Mouse (Mus musculus) T-helper 17 cell (primary cell): ENCODE measurements around the gene Gfpt1.
"Not testable (repeated sequence)": the region's sequence is repeated elsewhere in the genome, so short reads cannot be mapped to it uniquely, and the experiment has no call there.

Source experiments
- in situ Hi-C, 2 experiments: fragments of 300-600 bp; cut with MboI, MseI; formaldehyde crosslinking; loops; 1 replicate in 1 of 2; 2 replicates in 1 of 2; pipeline ENCODE4 v1.15.1; 2025; ENCODE audit warnings: high pct_unique_total_duplicates in 2 of 2

Gfpt1 gene

DNA sequence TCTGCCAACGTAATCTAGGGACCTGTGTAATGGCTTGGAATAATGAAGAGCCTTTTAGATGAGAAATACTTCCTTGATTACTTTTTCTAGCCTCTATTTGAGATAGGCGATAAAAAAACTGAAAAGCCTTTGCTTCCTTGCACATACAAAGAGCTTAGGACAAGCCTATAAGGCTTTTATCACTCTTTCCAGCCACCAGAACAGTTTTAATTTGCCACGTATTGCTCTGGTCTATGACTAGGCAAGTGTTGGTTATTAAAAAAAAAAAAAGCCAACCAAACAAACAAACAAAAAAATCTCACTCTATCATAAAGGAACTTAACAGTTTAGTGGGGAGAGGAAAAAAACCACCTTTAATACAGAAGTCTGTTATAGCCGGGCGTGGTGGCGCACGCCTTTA is 1.2 kb upstream of the Gfpt1 start:
- in situ Hi-C loops, result no loop called here

DNA sequence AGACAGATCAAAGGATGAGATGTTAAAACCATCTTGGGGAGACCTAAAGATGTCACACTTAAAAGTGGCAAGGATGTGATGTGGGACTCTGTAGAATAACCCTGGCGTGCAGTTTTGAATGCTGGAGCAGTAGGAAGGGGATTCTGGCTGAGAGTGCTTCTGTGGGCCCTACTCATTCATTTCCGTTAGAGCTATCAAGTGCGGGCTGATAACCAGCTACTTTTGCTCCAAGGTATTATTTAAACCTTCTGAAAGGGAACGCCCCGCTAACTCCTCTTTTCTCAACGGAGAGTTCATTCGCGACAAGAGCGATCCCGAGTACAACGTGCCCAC is 676 bp upstream of the Gfpt1 start:
- in situ Hi-C loops, result no loop called here

DNA sequence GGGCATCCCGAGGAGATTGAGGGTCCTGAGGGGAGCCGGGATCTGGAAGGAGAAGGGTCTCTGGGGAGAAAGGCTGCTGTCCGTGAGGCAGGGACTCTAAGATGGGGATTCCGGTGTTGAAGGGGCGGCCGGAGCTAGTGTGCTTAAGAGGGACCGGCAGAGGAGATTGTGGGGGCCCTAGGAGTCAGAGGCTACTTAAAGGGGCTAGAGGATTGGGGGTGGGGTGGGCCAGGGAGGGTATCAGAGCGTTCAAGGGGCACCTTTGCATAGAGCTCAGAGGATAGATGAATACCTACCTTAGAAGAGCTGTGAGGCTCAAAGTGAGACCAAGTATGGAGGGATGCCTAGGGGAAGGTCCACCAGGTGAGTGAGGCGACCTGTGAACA is 478 bp downstream of the Gfpt1 start:
- in situ Hi-C loops, result no loop called here

DNA sequence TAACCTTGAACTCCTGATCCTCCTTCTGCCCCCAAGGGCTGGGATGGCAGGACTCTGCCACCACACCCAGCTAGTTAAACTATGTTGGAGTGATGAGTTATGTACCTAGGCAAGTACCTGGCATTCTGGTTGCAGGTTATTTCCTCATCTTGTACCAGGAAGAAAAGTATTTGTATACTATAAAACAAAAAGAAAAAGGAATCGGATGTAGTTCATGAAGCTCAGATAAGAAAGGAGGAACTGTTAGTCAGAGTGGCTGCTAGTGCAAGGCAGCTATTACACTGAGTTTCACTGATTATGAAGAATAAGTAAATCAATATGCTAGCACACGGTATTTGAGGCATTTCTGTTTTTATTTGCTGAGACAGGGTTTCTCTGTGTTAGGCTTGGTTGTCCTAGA is 2.2 kb downstream of the Gfpt1 start:
- in situ Hi-C loops, result no loop called here

- in situ Hi-C loops, result no loop called here
These were observed 2.9 kb downstream of the Gfpt1 start for GRCm38 (mm10) chr6:87045507-87045906.

DNA sequence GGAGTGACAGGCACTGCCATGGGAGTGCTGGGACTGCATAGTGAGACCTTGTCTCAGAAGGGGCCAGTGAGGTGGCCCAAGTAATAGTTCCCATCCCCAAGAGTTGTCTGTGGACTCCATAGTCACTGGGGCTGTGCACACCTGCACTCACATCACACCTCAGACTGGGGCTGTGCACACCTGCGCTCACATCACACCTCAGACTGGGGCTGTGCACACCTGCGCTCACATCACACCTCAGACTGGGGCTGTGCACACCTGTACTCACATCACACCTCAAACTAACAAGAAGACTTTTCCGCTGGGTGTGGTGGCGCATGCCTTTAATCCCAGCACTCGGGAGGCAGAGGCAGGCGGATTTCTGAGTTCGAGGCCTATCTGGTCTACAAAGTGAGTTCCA is 6.1 kb downstream of the Gfpt1 start:
- in situ Hi-C loops, result not testable (repeated sequence)

- in situ Hi-C loops, result no loop called here
These were observed 9.3 kb downstream of the Gfpt1 start for GRCm38 (mm10) chr6:87051886-87052425.

DNA sequence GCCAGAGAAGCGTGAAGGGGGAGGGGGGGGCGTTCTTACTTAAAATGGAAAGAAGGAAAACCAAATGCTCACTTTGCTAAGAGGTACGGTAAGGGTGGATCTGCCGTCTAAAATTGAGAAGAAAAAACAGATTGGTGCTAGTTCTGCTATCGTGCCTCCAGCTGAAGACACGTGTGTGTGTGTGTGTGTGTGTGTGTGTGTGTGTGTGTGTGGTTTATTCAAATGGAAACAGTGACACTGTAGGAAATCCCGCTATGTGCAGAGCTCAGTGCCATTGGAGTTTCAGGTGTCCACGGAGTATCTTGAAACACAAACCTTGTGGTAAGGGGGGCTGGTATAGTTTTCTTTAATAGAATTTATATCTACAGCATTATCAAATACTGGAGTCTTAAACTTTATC is 11.5 kb downstream of the Gfpt1 start:
- in situ Hi-C loops, result no loop called here

- in situ Hi-C loops, result no loop called here
These were observed 17.1 kb downstream of the Gfpt1 start for GRCm38 (mm10) chr6:87059754-87060153.

GRCm38 (mm10) chr6:87063586-87063985 is 20.9 kb downstream of the Gfpt1 start:
- in situ Hi-C loops, result no loop called here

GRCm38 (mm10) chr6:87068209-87068608 is 25.6 kb downstream of the Gfpt1 start:
- in situ Hi-C loops, result no loop called here

DNA sequence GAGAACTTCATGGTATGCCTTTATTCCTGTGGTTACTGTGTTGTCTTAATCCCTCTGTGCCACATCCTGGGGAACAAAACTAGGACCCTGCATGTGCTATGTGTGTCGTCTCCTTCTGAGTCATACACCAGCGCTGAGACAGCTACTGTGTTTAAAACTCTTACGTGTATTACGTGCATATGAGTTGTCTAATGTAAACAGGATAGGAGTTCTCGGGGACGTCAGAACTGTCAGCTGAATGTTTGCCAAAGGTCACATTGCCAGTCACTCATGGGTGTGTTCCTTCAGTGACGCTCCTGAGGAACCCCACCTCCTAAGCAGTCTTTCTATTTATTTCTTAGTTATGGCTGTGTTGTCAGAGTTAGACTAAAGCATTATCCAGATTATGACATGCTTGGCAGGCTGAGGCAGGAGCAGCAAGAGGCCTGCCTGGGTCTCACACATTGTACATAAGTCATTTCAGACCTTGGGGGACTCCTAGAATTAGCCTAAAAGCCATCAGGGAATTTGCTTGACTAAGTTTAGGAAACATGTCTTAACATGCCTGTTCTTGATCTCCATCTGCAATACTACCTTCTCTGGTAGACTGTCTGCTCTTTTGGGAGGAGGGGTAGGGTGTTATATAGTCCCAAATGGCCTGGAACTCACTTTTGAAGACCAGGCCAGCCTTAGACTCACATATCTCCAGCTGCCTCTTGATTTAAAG is 26.7 kb downstream of the Gfpt1 start:
- in situ Hi-C loops, result no loop called here

GRCm38 (mm10) chr6:87070641-87071040 is 28.0 kb downstream of the Gfpt1 start:
- in situ Hi-C loops, result no loop called here

DNA sequence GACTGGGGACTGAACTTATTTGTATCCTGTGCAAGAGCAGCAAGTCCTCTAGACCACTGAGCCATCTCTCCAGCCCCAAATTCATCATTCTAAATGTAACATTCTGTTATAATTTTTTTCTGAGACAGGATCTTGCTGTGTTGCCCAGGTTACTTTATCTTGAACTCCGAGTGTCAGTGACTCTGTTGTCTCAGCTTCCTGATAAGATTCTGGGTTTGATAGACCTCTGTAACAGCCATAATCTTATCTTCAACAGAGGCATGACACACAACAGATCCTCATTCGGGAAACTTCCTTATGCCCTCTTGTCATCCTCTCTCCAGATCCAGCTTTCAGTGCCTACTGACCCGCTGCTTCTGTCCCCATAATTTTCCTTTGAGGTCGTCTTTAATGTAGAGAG is 30.1 kb downstream of the Gfpt1 start:
- in situ Hi-C loops, result no loop called here

GRCm38 (mm10) chr6:87075092-87075685 is 32.5 kb downstream of the Gfpt1 start:
- in situ Hi-C loops, result no loop called here

DNA sequence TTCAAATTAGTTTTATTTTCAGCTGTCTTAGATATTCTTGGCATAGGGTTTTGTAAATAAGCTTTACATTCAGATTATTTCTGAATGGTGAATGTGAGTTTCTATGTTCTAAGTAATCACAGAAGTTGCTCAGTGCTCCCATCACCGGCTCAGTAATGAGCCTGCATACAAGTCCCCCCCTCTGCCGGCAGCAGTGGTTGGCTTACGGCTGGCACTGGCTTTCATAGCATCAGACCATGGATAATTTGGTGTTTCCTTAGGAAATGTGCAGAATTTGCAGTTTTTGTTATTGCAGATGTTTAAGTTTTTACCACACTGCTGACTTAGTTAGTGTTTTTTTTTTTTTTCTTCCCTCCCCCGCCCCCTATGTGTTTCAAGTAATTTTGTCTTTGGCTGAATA is 36.8 kb downstream of the Gfpt1 start:
- in situ Hi-C loops, result no loop called here

- in situ Hi-C loops, result no loop called here
These were observed 42.4 kb downstream of the Gfpt1 start for GRCm38 (mm10) chr6:87085026-87085425.

DNA sequence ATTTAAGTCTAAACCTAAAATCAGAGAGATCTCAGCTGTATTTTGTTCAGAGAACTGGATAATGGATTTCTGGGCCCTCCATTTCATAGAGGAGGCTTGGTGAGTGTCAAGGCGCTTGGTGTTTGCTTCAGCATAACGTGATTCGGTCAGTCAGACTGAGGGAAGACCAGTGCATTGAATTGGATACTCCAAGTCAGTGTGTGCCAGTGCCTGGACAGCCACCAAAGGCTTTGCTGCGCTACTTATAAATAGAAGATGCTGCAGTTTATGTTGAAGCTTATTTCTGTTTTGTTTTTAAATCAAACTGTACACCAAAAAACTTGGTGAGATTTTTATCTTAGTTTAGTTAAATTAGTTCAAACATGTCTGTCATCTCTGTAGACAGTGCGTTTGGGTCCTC is 45.7 kb downstream of the Gfpt1 start:
- in situ Hi-C loops, result no loop called here

DNA sequence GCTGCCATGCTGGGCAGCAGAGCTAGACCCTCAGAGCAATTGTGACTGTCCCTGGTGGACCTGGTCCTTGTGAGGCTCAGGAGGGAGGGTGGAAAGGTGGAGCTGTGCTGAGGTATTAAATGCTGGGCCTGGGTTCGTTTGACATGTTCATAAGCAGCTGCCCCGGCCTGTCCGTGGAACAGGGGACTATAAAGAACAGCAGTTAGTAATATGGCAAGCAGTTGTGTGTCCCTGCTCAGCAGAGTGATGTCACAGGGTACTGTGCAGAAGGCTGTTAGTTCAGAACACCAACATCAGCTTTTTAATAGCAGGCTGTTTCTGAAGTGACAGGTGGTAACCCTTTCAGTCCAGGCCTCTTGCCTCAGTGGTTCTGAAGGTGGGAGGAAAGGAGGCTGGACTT is 48.2 kb downstream of the Gfpt1 start:
- in situ Hi-C loops, result no loop called here

- in situ Hi-C loops, result no loop called here
These were observed 49.8 kb downstream of the Gfpt1 start for GRCm38 (mm10) chr6:87092476-87092875.

DNA sequence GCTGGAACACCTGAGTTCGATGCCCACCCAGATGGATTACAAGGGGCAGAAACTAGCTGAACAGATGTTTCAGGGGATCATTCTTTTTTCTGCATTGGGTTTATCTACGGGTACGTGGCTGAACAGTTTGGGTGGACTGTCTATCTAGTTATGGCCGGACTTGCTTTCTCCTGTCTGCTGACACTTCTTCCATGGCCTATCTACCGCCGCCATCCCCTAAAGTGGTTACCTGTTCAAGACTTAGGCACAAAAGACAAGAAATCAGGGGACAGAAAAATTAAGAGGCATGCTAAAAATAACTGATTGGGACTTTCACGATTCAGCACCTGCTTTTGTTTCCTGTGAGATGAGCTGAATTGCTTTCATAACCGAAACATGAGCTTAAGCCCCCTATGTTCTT is 51.0 kb downstream of the Gfpt1 start:
- in situ Hi-C loops, result not testable (repeated sequence)

- in situ Hi-C loops, result no loop called here
These were observed 56.6 kb downstream of the Gfpt1 start for GRCm38 (mm10) chr6:87099261-87099660.

- in situ Hi-C loops, result loop anchor here (5.0 kb wide), 1 partner anchor 228 kb away; no protein-coding TSS in a partner anchor
These were observed 57.1 kb downstream of the Gfpt1 start for GRCm38 (mm10) chr6:87099671-87100296.
